Mouse (Mus musculus): ENCODE measurements around the gene Nkx2-2. TPM values are rescaled to one million over a fixed set of nuclear protein-coding genes. Genes with fewer than 3 reads are reported as not detected.
A peak's percentile ranks its signal among the peaks of the same experiment; 100 is the strongest.

Nkx2-2 gene
- polyA plus RNA-seq (2016; fragmentation: Nextera tagmentation; extraction: Ambion mirVana): 7.7 and 9.2 TPM in 2 replicates

- H3K4me2 ChIP-seq: peak within 1 kb of the TSS; percentile 57
- under 1% methylated on average over 53 of the region's 54 CpGs for WGBS
- no peak within 1 kb of the TSS for H3K27ac ChIP-seq
- peaks cover 35% of the 10 kb centered on the region for H3K4me1 ChIP-seq
- peak; percentile 40 for ATAC-seq (ENCODE audit: low FRiP score)
- peaks cover 96% of the 10 kb centered on the region for H3K27me3 ChIP-seq
- no peaks in the 10 kb centered on the region for H3K36me3 ChIP-seq (replicated peaks)
- H3K4me3 ChIP-seq (replicated peaks): peak within 1 kb of the TSS; percentile 40
- H3K9me3 ChIP-seq: no peaks in the 10 kb centered on the region
- H3K9ac ChIP-seq: peak within 1 kb of the TSS; percentile 33; the same call in 1 of the 2 replicates
Observed at GRCm38 (mm10) chr2:147193271-147194255, at the start of gene Nkx2-2. Gene Nkx2-2 (minus strand): TSS chr2:147194243.

GRCm38 (mm10) chr2:147235707-147236290 lies 41.8 kb upstream of the Nkx2-2 start:
- Histone ChIP-seq H3K27me3 (no peaks in the 10 kb centered on the region), H3K9me3 (no peaks in the 10 kb centered on the region), H3K4me3 (replicated peaks) (no peak overlapping the region), H3K4me1 (peaks cover 3% of the 10 kb centered on the region; the same call in 1 of the 2 replicates), H3K9ac (no peak overlapping the region), H3K36me3 (replicated peaks) (no peaks in the 10 kb centered on the region), H3K27ac (no peak overlapping the region), H3K4me2 (peak overlapping the region; percentile 13; the same call in 1 of the 2 replicates)
- ATAC-seq (ENCODE audit: low FRiP score): peak; percentile 27; the same call in 1 of the 2 replicates
- 48% methylated on average over 25 of the region's 25 CpGs for WGBS

GRCm38 (mm10) chr2:147231175-147231574 lies 37.1 kb upstream of the Nkx2-2 start:
- Histone ChIP-seq H3K27ac (no peak overlapping the region), H3K4me2 (no peak overlapping the region), H3K4me3 (replicated peaks) (no peak overlapping the region), H3K4me1 (peaks cover 3% of the 10 kb centered on the region; the same call in 1 of the 2 replicates), H3K9ac (no peak overlapping the region), H3K27me3 (no peaks in the 10 kb centered on the region), H3K9me3 (no peaks in the 10 kb centered on the region), H3K36me3 (replicated peaks) (no peaks in the 10 kb centered on the region)
- no peak for ATAC-seq (ENCODE audit: low FRiP score)
- WGBS: 86% methylated on average over 5 of the region's 5 CpGs

GRCm38 (mm10) chr2:147205076-147205615 lies 11.1 kb upstream of the Nkx2-2 start:
- Histone ChIP-seq H3K9me3 (no peaks in the 10 kb centered on the region), H3K4me1 (no peaks in the 10 kb centered on the region), H3K9ac (no peak overlapping the region), H3K27ac (no peak overlapping the region), H3K36me3 (replicated peaks) (no peaks in the 10 kb centered on the region), H3K27me3 (peaks cover 38% of the 10 kb centered on the region), H3K4me3 (replicated peaks) (no peak overlapping the region), H3K4me2 (no peak overlapping the region)
- WGBS: 25% methylated on average over 4 of the region's 4 CpGs
- ATAC-seq (ENCODE audit: low FRiP score): no peak

- Histone ChIP-seq H3K9ac (peak overlapping the region; percentile 29; the same call in 1 of the 2 replicates), H3K4me3 (replicated peaks) (peak overlapping the region; percentile 40), H3K4me2 (peak overlapping the region; percentile 57), H3K36me3 (replicated peaks) (no peaks in the 10 kb centered on the region), H3K9me3 (no peaks in the 10 kb centered on the region), H3K4me1 (peaks cover 26% of the 10 kb centered on the region), H3K27me3 (peaks cover 93% of the 10 kb centered on the region), H3K27ac (no peak overlapping the region)
- WGBS: under 1% methylated on average over 71 of the region's 71 CpGs
- ATAC-seq (ENCODE audit: low FRiP score): peak; percentile 49
Observed at GRCm38 (mm10) chr2:147194711-147195615, 920 bp upstream of the Nkx2-2 start.

- H3K4me1 ChIP-seq: peaks cover 44% of the 10 kb centered on the region
- ATAC-seq (ENCODE audit: low FRiP score): no peak
- H3K4me3 ChIP-seq (replicated peaks): peak overlapping the region; percentile 40; the same call in 1 of the 2 replicates
- H3K9ac ChIP-seq: no peak overlapping the region
- 2% methylated on average over 13 of the region's 13 CpGs for WGBS
- H3K36me3 ChIP-seq (replicated peaks): no peaks in the 10 kb centered on the region
- H3K4me2 ChIP-seq: peak overlapping the region; percentile 57; the same call in 1 of the 2 replicates
- no peak overlapping the region for H3K27ac ChIP-seq
- peaks cover 96% of the 10 kb centered on the region for H3K27me3 ChIP-seq
- H3K9me3 ChIP-seq: no peaks in the 10 kb centered on the region
Observed at GRCm38 (mm10) chr2:147192731-147193130, 1.3 kb downstream of the Nkx2-2 start.

GRCm38 (mm10) chr2:147190316-147191021 lies 3.6 kb downstream of the Nkx2-2 start:
- no peak for ATAC-seq (ENCODE audit: low FRiP score)
- Histone ChIP-seq H3K4me1 (peaks cover 57% of the 10 kb centered on the region), H3K36me3 (replicated peaks) (no peaks in the 10 kb centered on the region), H3K4me3 (replicated peaks) (peak overlapping the region; percentile 4; the same call in 1 of the 2 replicates), H3K27ac (no peak overlapping the region), H3K27me3 (peaks cover 100% of the 10 kb centered on the region), H3K9me3 (no peaks in the 10 kb centered on the region), H3K4me2 (0 out of 2 replicates have a peak overlapping the region, but pooled peaks have one; percentile 2), H3K9ac (no peak overlapping the region)
- WGBS: under 1% methylated on average over 27 of the region's 27 CpGs

GRCm38 (mm10) chr2:147189546-147190315 lies 4.3 kb downstream of the Nkx2-2 start:
- no peak for ATAC-seq (ENCODE audit: low FRiP score)
- WGBS: 1% methylated on average over 28 of the region's 28 CpGs
- H3K4me1 ChIP-seq: peaks cover 50% of the 10 kb centered on the region
- 0 out of 2 replicates have a peak overlapping the region, but pooled peaks have one; percentile 6 for H3K4me2 ChIP-seq
- H3K4me3 ChIP-seq (replicated peaks): no peak overlapping the region; the same call in 1 of the 2 replicates
- H3K9me3 ChIP-seq: no peaks in the 10 kb centered on the region
- H3K27ac ChIP-seq: peak overlapping the region; percentile 54; the same call in 1 of the 2 replicates
- H3K27me3 ChIP-seq: peaks cover 97% of the 10 kb centered on the region
- no peaks in the 10 kb centered on the region for H3K36me3 ChIP-seq (replicated peaks)
- H3K9ac ChIP-seq: no peak overlapping the region

- H3K27ac ChIP-seq: peak overlapping the region; percentile 54
- peaks cover 50% of the 10 kb centered on the region for H3K4me1 ChIP-seq
- ATAC-seq (ENCODE audit: low FRiP score): no peak
- 1% methylated on average over 11 of the region's 11 CpGs for WGBS
- no peaks in the 10 kb centered on the region for H3K9me3 ChIP-seq
- no peaks in the 10 kb centered on the region for H3K36me3 ChIP-seq (replicated peaks)
- peaks cover 97% of the 10 kb centered on the region for H3K27me3 ChIP-seq
- H3K4me3 ChIP-seq (replicated peaks): no peak overlapping the region
- 0 out of 2 replicates have a peak overlapping the region, but pooled peaks have one; percentile 6 for H3K4me2 ChIP-seq
- H3K9ac ChIP-seq: no peak overlapping the region
Observed at GRCm38 (mm10) chr2:147188871-147189545, 5.0 kb downstream of the Nkx2-2 start.
